Mouse (Mus musculus) cortical plate, adult 2 months (tissue): ENCODE data around the gene Fmn2. TPM values are rescaled to one million over a fixed set of nuclear protein-coding genes. Genes with fewer than 3 reads are reported as not detected.

Experiments
- H3K27ac ChIP-seq: fragments of 200-500 bp; 2 replicates; pipeline ENCODE4 v1.5.1; 2012; ENCODE audit warnings: low read length, control low read depth, inconsistent platforms; ENCODE audit not compliant: insufficient read depth
- H3K4me1 ChIP-seq: fragments of 200-500 bp; 2 replicates; pipeline ENCODE4 v1.6.1; 2011; ENCODE audit warnings: low read length; ENCODE audit not compliant: control insufficient read depth, insufficient read depth
- H3K4me3 ChIP-seq: fragments of 200-500 bp; 2 replicates; pipeline ENCODE4 v1.5.1; 2011; ENCODE audit warnings: mild to moderate bottlenecking, low read length, control low read depth; ENCODE audit not compliant: insufficient read depth
- CTCF ChIP-seq: fragments of 200-500 bp; IDR thresholded peaks from 2 replicates; pipeline ENCODE4 v1.5.1; 2011; ENCODE audit warnings: mild to moderate bottlenecking, control low read depth, low read length; ENCODE audit not compliant: insufficient read depth; ENCODE audit errors: extremely low read depth
- POLR2A ChIP-seq: fragments of 200-500 bp; IDR thresholded peaks from 2 replicates; pipeline ENCODE4 v1.6.1; 2011; ENCODE audit warnings: mild to moderate bottlenecking, low read length, control low read depth; ENCODE audit not compliant: insufficient read depth; ENCODE audit errors: extremely low read depth
- polyA plus RNA-seq: library from polyadenylated mRNA; depleted of rRNA; stranded (reverse); fragments of >200 nt; gene quantifications from 2 replicates; pipeline ENCODE4 v1.2.3, GENCODE M21; 2012

The Fmn2 gene
- polyA plus RNA-seq, 1 experiment = 30.3 TPM

DNA sequence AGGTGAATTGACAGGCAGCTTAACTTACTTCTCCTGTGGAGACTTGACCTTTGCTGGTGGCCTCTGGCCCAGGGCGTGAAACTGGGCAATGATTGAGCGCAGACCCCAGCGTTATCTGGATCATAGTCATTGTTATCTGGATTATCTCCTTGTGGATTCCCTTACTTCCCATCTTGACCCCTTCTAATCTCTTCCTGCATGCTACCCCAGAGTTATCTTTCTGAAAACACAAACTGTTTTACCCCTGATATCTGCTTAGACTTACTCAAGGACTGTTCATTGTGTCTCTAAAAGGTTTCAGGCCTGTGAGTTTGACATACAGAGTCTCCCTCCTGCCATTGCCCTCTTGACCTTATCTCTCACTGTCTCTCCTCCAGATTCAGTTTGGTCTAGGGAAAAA is 95.9 kb downstream of the Fmn2 start:
- H3K4me1 ChIP-seq = peaks cover 1% of the 10 kb centered on the region; the same call in 1 of the 2 replicates

DNA sequence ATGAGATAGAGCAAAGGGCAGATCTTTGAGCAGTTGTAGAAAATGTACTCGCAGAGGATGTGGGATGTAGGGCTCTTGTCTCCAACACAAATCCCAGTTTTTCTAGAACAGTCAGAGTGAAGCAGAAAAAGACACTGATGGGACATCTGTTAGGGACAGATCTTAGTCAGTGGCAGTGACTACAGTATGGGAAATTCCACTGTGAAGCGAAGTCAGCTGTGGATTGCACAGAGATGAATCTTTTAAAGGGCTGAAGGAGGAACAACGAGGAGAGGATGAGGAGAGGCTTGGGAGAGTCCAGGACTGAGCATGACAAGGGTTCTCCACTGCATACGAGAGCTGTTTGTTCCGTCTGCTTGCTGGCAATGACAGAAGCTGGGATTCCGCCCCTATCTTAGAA is 96.6 kb downstream of the Fmn2 start:
- peaks cover 1% of the 10 kb centered on the region; the same call in 1 of the 2 replicates for H3K4me1 ChIP-seq
- no peak overlapping the region for H3K4me3 ChIP-seq
- no peak for TF ChIP-seq CTCF
- no peak for TF ChIP-seq POLR2A
- no peak overlapping the region for H3K27ac ChIP-seq

More for the DNA sequence above, 95.9 kb downstream of the Fmn2 start:
- no peak for TF ChIP-seq CTCF
- TF ChIP-seq POLR2A = no peak
- H3K4me3 ChIP-seq = no peak overlapping the region
- no peak overlapping the region for H3K27ac ChIP-seq

DNA sequence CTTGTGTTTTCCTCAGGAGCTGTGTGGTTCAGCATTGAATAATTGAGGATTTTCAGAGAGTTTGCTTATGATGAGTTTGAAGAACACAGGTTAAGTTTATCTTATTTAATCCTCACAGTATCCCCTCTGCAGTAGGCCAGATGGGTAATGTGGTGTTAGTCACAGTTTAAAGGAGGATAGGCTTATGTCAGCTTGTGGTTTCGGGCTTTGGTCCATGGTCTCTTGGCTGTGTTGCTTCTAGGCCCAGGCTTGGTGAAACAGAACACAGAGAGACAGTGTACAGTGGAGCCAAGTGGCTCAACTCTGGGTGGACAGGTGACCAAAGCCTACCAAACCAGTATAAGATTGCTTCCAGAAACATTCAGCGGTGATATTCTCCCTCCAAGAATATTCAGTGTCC is 98.4 kb downstream of the Fmn2 start:
- no peak overlapping the region for H3K4me3 ChIP-seq
- H3K27ac ChIP-seq = no peak overlapping the region
- H3K4me1 ChIP-seq = peaks cover 1% of the 10 kb centered on the region; the same call in 1 of the 2 replicates
- no peak for TF ChIP-seq POLR2A
- TF ChIP-seq CTCF = no peak

DNA sequence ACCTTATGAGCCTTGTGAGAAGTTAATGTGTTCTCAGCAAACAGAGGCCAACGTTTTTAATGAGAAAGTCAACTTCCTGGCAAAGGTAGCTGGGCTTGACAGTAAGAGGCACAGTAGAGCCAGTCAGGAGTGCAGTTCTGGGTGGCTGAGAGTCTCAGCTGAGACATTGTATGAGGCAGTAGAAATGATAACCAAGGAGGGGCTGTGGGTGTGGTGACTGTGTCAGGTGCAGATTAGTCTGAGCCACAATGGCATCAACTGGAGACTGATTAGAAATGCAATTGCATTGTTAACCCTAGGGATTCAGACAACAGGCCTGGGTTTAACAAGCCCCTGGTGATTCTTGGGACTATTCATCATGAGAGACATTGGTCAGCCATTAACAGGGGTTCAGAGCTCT is 99.0 kb downstream of the Fmn2 start:
- no peak overlapping the region for H3K4me3 ChIP-seq
- H3K27ac ChIP-seq = no peak overlapping the region
- TF ChIP-seq CTCF = no peak
- no peak for TF ChIP-seq POLR2A

DNA sequence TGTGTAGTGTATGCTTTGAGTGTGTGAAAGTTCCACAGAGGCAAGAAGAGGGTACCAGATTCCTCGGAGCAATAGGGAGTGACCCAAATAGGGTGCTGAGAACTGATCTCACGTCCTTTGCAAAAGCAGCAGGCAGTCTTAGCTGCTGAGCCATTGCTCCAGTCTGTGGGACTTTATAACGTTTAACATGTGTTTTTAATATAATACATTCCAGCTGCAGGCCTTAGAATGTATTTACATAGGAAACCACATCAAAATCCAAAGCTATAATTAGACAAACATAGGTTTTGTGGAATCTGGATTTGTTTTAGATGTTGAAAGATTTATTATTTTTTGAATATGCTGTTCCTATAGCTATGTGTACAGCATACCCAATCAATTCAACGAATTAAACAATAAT is 115.7 kb downstream of the Fmn2 start:
- Histone ChIP-seq H3K27ac (no peak overlapping the region), H3K4me3 (no peak overlapping the region)
- TF ChIP-seq POLR2A (no peak), CTCF (no peak)

More for the DNA sequence above, 99.0 kb downstream of the Fmn2 start:
- H3K4me1 ChIP-seq = peaks cover 1% of the 10 kb centered on the region; the same call in 1 of the 2 replicates

DNA sequence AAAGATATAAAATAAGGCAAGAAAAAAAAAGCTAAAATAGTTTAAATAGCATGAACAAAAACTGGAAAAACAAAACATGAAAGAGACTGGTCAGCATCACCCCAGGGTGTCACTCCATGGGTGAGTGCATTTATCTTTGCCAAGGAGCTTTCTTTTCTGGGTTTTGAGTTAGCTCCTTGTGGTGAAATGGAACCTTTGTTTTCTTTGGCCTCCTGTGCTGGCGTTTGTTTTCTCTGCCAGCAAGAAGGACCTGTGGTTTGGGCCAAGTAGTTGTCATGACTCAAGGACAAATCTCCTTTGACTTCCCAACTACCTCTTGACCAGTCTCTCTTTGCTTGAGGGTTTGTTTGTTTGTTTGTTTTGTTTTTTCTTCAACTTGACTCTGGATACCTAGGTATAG is 119.9 kb downstream of the Fmn2 start:
- H3K4me1 ChIP-seq = no peaks in the 10 kb centered on the region; the same call in 1 of the 2 replicates
- no peak overlapping the region for H3K4me3 ChIP-seq
- TF ChIP-seq POLR2A (no peak), CTCF (no peak)
- H3K27ac ChIP-seq = no peak overlapping the region

More for the DNA sequence above, 115.7 kb downstream of the Fmn2 start:
- no peaks in the 10 kb centered on the region for H3K4me1 ChIP-seq

DNA sequence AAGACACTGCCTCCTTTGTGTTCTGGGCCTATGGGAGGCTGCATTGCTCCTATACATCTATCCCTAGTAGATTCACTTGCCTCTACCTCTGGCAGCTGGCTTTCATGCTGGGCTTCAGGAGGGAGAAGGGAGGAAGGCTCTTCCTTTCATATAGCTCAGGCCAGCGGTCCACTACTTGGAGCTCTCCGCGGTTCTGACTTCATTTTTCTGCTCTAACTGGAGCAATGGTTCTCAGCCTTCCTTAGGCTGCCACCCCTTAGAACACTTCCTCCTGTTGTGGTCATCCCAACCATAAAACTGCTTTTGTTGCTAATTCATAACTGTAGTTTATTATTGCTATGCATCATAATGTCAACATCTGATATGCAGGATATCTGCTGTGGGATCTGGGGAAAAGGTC is 121.4 kb downstream of the Fmn2 start:
- TF ChIP-seq POLR2A = no peak
- TF ChIP-seq CTCF = no peak
- Histone ChIP-seq H3K4me1 (no peaks in the 10 kb centered on the region; the same call in 1 of the 2 replicates), H3K27ac (no peak overlapping the region), H3K4me3 (no peak overlapping the region)

DNA sequence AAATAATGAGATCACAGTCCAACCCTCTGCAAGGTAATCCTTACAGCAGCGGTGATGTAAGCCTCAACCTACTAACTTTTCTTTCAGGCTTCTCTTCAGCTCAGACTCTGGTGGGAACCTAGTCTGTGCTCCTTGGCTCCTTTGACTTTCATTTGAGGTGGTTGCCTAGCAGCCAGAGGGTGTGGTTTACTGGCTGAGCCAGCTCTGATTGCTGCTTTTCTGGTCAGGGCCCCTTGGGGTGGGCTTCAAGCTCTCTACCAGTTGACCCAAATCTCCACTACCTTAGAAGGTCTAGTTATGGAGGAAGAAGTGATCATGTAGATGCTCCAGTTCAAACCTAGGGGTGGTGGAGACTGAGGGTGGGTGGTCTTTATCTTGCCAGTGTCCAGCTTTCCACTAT is 128.4 kb downstream of the Fmn2 start:
- Histone ChIP-seq H3K4me3 (no peak overlapping the region), H3K27ac (no peak overlapping the region), H3K4me1 (no peaks in the 10 kb centered on the region)
- no peak for TF ChIP-seq POLR2A
- no peak for TF ChIP-seq CTCF

DNA sequence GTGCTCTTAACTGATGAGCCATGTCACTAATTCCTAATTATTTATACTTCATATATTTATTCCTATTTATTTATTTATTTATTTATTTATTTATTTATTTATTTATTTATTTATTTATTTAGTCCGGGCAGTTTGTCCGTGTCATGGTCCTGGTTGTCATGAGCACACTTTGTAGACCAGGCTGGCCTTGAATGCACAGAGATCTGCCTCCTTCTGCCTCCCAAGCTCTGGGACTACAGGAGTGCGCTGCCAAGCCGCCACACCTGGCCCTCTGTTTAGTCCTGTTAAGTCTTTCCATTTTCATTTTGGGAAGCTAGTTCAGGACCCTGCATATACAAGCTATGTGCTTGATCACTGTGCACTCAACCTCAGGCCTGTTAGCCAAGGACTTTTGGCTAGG is 134.7 kb downstream of the Fmn2 start:
- TF ChIP-seq CTCF (no peak), POLR2A (no peak)
- H3K4me3 ChIP-seq = no peak overlapping the region

DNA sequence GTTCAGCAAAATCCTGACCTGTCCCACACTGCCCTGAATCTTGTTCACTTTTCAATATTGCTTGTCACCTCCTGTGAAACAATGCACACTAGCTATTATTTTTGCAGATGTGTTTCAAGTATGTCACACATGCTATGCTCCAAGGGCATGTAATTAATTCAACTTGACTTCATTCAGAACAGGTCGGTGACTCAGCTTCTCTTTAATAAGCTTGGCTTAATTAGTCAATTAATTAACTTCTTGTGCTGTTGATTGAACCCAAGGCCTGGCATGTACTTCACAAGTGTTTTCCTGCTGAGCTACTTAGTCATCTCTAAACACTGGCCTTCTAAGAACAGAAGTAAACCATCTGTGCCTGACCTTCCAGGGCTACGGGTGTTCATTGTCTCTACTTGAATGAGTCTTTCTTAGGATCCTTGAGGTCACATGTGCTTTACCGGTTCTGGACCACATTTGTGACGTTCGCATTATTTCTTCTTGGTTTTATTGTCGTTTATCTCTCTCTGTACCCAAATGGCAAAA is 136.0 kb downstream of the Fmn2 start:
- Histone ChIP-seq H3K27ac (no peak overlapping the region), H3K4me1 (no peaks in the 10 kb centered on the region), H3K4me3 (no peak overlapping the region)
- TF ChIP-seq POLR2A = no peak
- no peak for TF ChIP-seq CTCF

More for the DNA sequence above, 134.7 kb downstream of the Fmn2 start:
- Histone ChIP-seq H3K4me1 (no peaks in the 10 kb centered on the region), H3K27ac (no peak overlapping the region)
